Mouse (Mus musculus): ENCODE data around the gene Pdcd1lg2. TPM values are rescaled to one million over a fixed set of nuclear protein-coding genes. Genes with fewer than 3 reads are reported as not detected.

Gene Pdcd1lg2
- polyA plus RNA-seq (2012) = 0.09 TPM in 1 of 2 replicates, not detected in the other

GRCm38 (mm10) chr19:29410619-29411018, at the start of gene Pdcd1lg2:
Gene Pdcd1lg2, plus strand, starts transcription at chr19:29410919.

GRCm38 (mm10) chr19:29366969-29367622, 43.6 kb upstream of the Pdcd1lg2 start, which contains the start of the genes Plgrkt and Cd274:
Gene Plgrkt, minus strand, starts transcription at chr19:29367390.
Gene Cd274, plus strand, starts transcription at chr19:29367455.

Other genes with a start within 250 kb of the Pdcd1lg2 start
- 7.5 and 8.6 TPM in 2 replicates for gene Jak2, start 159.1 kb upstream of the Pdcd1lg2 start, polyA plus RNA-seq (2012)
- gene Insl6, start 85.6 kb upstream of the Pdcd1lg2 start, polyA plus RNA-seq (2012) = 0.83 and 0.95 TPM in 2 replicates
- gene Rln1, start 76.2 kb upstream of the Pdcd1lg2 start, polyA plus RNA-seq (2012) = 0.03 TPM in 1 of 2 replicates, not detected in the other
- gene Plgrkt, start 43.5 kb upstream of the Pdcd1lg2 start, polyA plus RNA-seq (2012) = 60.0 and 94.2 TPM in 2 replicates
- 1.1 and 1.2 TPM in 2 replicates for gene Cd274, start 43.5 kb upstream of the Pdcd1lg2 start, polyA plus RNA-seq (2012)
- 6.2 and 6.5 TPM in 2 replicates for gene Ric1, start 111.4 kb downstream of the Pdcd1lg2 start, polyA plus RNA-seq (2012)
- gene Ermp1, start 237.5 kb downstream of the Pdcd1lg2 start, polyA plus RNA-seq (2012) = 17.4 and 20.9 TPM in 2 replicates